Mouse (Mus musculus): Measurements from ENCODE around the gene Hemk1. TPM values are rescaled to one million over a fixed set of nuclear protein-coding genes. Genes with fewer than 3 reads are reported as not detected.

Hemk1 gene
- total and polyA plus RNA-seq, 3 experiments = 11.9 to 20.5 (median 12.1) TPM

- no peaks in the 10 kb centered on the region for H3K79me2 ChIP-seq (replicated peaks; ENCODE audit: control insufficient read depth, extremely low read depth, insufficient read depth, poor library complexity, severe bottlenecking)
- H3K27me3 ChIP-seq (replicated peaks) = peaks cover 90% of the 10 kb centered on the region
- dilution Hi-C loops (cut with MboI; ENCODE audit: extremely low pct_ligation_motif_present, extremely low pct_unique_long_range_greater_than_20kb, low sequenced_read_pairs) = no loop called here
- H3K27ac ChIP-seq (ENCODE audit: insufficient read depth, low read depth) = no peak overlapping the region
- in situ Hi-C loops (cut with MboI; ENCODE audit: low pct_ligation_motif_present, low pct_unique_long_range_greater_than_20kb, low sequenced_read_pairs) = no loop called here
- no peak overlapping the region for H3K4me3 ChIP-seq (replicated peaks in 1 of 3; ENCODE audit: low read depth in 2 of 3, low read length in 2 of 3, poor library complexity in 1 of 3)
- H3K4me1 ChIP-seq (ENCODE audit: control insufficient read depth in 1 of 2, insufficient read depth in 2 of 2) = no peaks in the 10 kb centered on the region
- no peaks in the 10 kb centered on the region for H3K36me3 ChIP-seq (replicated peaks in 1 of 2; ENCODE audit: control insufficient read depth in 1 of 2, insufficient read depth in 1 of 2, low read length in 1 of 2)
- TF ChIP-seq MAZ (IDR thresholded peaks at IDR 0.05; ENCODE audit: low read depth, low read length) = no peak
- no peak for TF ChIP-seq USF1 (IDR thresholded peaks at IDR 0.05; ENCODE audit: low read depth, low read length)
- no peak for TF ChIP-seq ZMIZ1 (IDR thresholded peaks at IDR 0.05; ENCODE audit: low read depth, low read length)
- no peak for TF ChIP-seq POLR2A (IDR thresholded peaks at IDR 0.05; ENCODE audit: low read depth, low read length)
- no peak for TF ChIP-seq HCFC1 (IDR thresholded peaks at IDR 0.05; ENCODE audit: low read depth, low read length)
- no peak for TF ChIP-seq MAFK (IDR thresholded peaks at IDR 0.05; ENCODE audit: insufficient replicate concordance, low read length)
- TF ChIP-seq ZC3H11A (IDR thresholded peaks at IDR 0.05; ENCODE audit: low read depth, low read length) = no peak
- no peak for TF ChIP-seq SIN3A (IDR thresholded peaks at IDR 0.05; ENCODE audit: low read length)
- TF ChIP-seq JUND (conservative IDR thresholded peaks at IDR 0.05; ENCODE audit: low read depth, low read length) = no peak
- no peak for TF ChIP-seq KAT2A (IDR thresholded peaks at IDR 0.05; ENCODE audit: insufficient replicate concordance, low read length)
- no peak for TF ChIP-seq ELF1 (IDR thresholded peaks at IDR 0.05; ENCODE audit: low read depth, low read length)
- no peak for TF ChIP-seq EP300 (IDR thresholded peaks at IDR 0.05; ENCODE audit: low read length)
- no peak for TF ChIP-seq POLR2AphosphoS2 (IDR thresholded peaks at IDR 0.05; ENCODE audit: low read depth, low read length)
- no peak for TF ChIP-seq IRF4 (IDR thresholded peaks at IDR 0.05; ENCODE audit: low read depth, low read length)
- TF ChIP-seq MYC (IDR thresholded peaks at IDR 0.05; ENCODE audit: low read depth, low read length) = no peak
- TF ChIP-seq SMC3 (IDR thresholded peaks at IDR 0.05; ENCODE audit: low read depth, low read length) = no peak
- TF ChIP-seq UBTF (IDR thresholded peaks at IDR 0.05; ENCODE audit: low read depth, low read length) = no peak
- TF ChIP-seq RCOR1 (conservative IDR thresholded peaks at IDR 0.05; ENCODE audit: low read depth, low read length) = no peak
- TF ChIP-seq USF2 (conservative IDR thresholded peaks at IDR 0.05; ENCODE audit: low read depth, low read length) = no peak
- H3K4me2 ChIP-seq (ENCODE audit: insufficient read depth, low read depth, poor library complexity, severe bottlenecking) = no peak overlapping the region
- no peak for DNase-seq (ENCODE audit: extremely low read depth)
- H3K9ac ChIP-seq (ENCODE audit: insufficient read depth, low read depth) = no peak overlapping the region
- H3K9me3 ChIP-seq (replicated peaks; ENCODE audit: low read length) = no peaks in the 10 kb centered on the region
Measured at GRCm38 (mm10) chr9:107347586-107348183, 9.5 kb upstream of the Hemk1 start.

DNA sequence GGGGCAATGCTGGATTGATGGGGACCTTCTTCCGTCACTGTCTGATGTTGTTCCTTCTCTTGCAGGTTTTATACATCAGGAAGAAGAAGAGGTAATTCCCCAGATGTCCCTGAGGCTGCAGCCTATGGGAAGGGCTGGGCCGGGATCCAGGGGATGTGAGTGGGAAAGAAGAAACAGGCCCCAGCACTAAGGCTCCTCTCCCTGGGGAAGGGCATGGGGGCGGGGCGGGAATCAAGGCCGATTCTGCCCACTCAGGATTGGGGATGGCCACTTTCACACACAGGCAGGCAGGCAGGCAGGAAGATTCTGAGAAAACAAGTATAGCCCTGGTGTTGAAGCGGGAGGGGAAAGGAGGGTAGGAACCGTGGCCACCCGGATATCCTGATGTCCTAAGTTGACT is 7.9 kb upstream of the Hemk1 start:
- in situ Hi-C loops (cut with MboI; ENCODE audit: low pct_ligation_motif_present, low pct_unique_long_range_greater_than_20kb, low sequenced_read_pairs) (no loop called here), dilution Hi-C loops (cut with MboI; ENCODE audit: extremely low pct_ligation_motif_present, extremely low pct_unique_long_range_greater_than_20kb, low sequenced_read_pairs) (no loop called here)
- no peak overlapping the region for H3K27ac ChIP-seq (ENCODE audit: insufficient read depth, low read depth)
- H3K9me3 ChIP-seq (replicated peaks; ENCODE audit: low read length) = no peaks in the 10 kb centered on the region
- H3K4me1 ChIP-seq (ENCODE audit: control insufficient read depth in 1 of 2, insufficient read depth in 2 of 2) = peaks cover 1 to 4% of the 10 kb centered on the region in 2 experiments
- no peaks in the 10 kb centered on the region for H3K36me3 ChIP-seq (replicated peaks in 1 of 2; ENCODE audit: control insufficient read depth in 1 of 2, insufficient read depth in 1 of 2, low read length in 1 of 2)
- H3K4me3 ChIP-seq (replicated peaks in 1 of 3; ENCODE audit: low read depth in 2 of 3, low read length in 2 of 3, poor library complexity in 1 of 3) = no peak overlapping the region
- no peak overlapping the region for H3K9ac ChIP-seq (ENCODE audit: insufficient read depth, low read depth)
- no peak for DNase-seq (ENCODE audit: extremely low read depth)
- TF ChIP-seq POLR2A (IDR thresholded peaks at IDR 0.05; ENCODE audit: low read depth, low read length) (no peak), MAX (IDR thresholded peaks at IDR 0.05; ENCODE audit: low read length) (no peak), RAD21 (IDR thresholded peaks at IDR 0.05; ENCODE audit: low read depth, low read length) (no peak), CTCF (conservative IDR thresholded peaks at IDR 0.05 in 1 of 2, IDR thresholded peaks at IDR 0.05 in 1 of 2; ENCODE audit: low read depth in 2 of 2, low read length in 2 of 2) (no peak), JUND (conservative IDR thresholded peaks at IDR 0.05; ENCODE audit: low read depth, low read length) (no peak), HCFC1 (IDR thresholded peaks at IDR 0.05; ENCODE audit: low read depth, low read length) (no peak), TBP (conservative IDR thresholded peaks at IDR 0.05; ENCODE audit: low read depth, low read length) (no peak), ZNF384 (IDR thresholded peaks at IDR 0.05; ENCODE audit: low read depth, low read length) (no peak), MAZ (IDR thresholded peaks at IDR 0.05; ENCODE audit: low read depth, low read length) (no peak), JUN (IDR thresholded peaks at IDR 0.05; ENCODE audit: insufficient read depth, low read depth, low read length) (no peak), CHD2 (IDR thresholded peaks at IDR 0.05; ENCODE audit: low read length) (no peak), EP300 (IDR thresholded peaks at IDR 0.05; ENCODE audit: low read length) (no peak)
- H3K79me2 ChIP-seq (replicated peaks; ENCODE audit: control insufficient read depth, extremely low read depth, insufficient read depth, poor library complexity, severe bottlenecking) = no peaks in the 10 kb centered on the region
- H3K4me2 ChIP-seq (ENCODE audit: insufficient read depth, low read depth, poor library complexity, severe bottlenecking) = no peak overlapping the region
- peaks cover 91% of the 10 kb centered on the region for H3K27me3 ChIP-seq (replicated peaks)
